Mouse (Mus musculus): ENCODE results near the gene Prr5. TPM values are rescaled to one million over a fixed set of nuclear protein-coding genes. Genes with fewer than 3 reads are reported as not detected.

Prr5 gene
- polyA plus RNA-seq, 1 experiment from 2014 or later = 12.6 TPM

- H3K4me1 ChIP-seq = peaks cover 56% of the 10 kb centered on the region
- no peaks in the 10 kb centered on the region for H3K9me3 ChIP-seq (replicated peaks)
- peaks cover 23% of the 10 kb centered on the region; the same call in 1 of the 2 replicates for H3K27me3 ChIP-seq (replicated peaks)
- H3K36me3 ChIP-seq = peaks cover 8% of the 10 kb centered on the region; the same call in 1 of the 2 replicates
- H3K27ac ChIP-seq = no peak overlapping the region
- H3K9ac ChIP-seq = no peak overlapping the region
- 70% methylated on average over 5 of the region's 5 CpGs for WGBS (ENCODE audit: insufficient replicate concordance)
- no peak for ATAC-seq
- peak overlapping the region; percentile 87 for H3K4me2 ChIP-seq
- H3K4me3 ChIP-seq = no peak overlapping the region
Observed at GRCm38 (mm10) chr15:84682821-84683220, 13.4 kb downstream of the Prr5 start.

- Histone ChIP-seq H3K27me3 (replicated peaks) (peaks cover 23% of the 10 kb centered on the region; the same call in 1 of the 2 replicates), H3K27ac (no peak overlapping the region), H3K9ac (no peak overlapping the region), H3K4me1 (peaks cover 52% of the 10 kb centered on the region), H3K4me3 (no peak overlapping the region), H3K9me3 (replicated peaks) (no peaks in the 10 kb centered on the region), H3K36me3 (peaks cover 19% of the 10 kb centered on the region), H3K4me2 (no peak overlapping the region)
- ATAC-seq = no peak
- WGBS (ENCODE audit: insufficient replicate concordance) = 49% methylated on average over 5 of the region's 5 CpGs
Observed at GRCm38 (mm10) chr15:84684520-84684919, 15.1 kb downstream of the Prr5 start.

DNA sequence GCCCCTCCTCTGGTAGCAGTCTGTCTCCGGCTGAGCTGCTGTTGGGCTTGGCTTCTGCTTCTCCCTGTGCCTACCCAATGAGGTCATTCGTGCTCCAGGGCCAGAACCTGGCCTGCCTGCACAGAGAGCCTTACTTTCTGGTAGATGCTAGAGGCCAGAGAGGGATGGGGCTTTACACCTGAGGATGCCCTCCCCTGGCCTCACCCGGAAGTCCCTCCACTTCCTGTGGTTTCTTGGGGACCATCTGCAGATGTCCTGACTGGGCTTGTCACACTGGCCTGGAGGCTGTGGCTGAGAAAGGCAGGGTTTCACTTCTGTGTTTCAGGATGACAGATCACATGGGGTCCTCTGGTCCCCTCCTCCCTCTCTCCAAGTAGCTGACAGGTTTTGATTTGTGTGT, 16.0 kb downstream of the Prr5 start:
- H3K27me3 ChIP-seq (replicated peaks) = peaks cover 23% of the 10 kb centered on the region; the same call in 1 of the 2 replicates
- WGBS (ENCODE audit: insufficient replicate concordance) = 16% methylated on average over 3 of the region's 3 CpGs
- no peak overlapping the region for H3K27ac ChIP-seq
- H3K9ac ChIP-seq = no peak overlapping the region
- peaks cover 28% of the 10 kb centered on the region for H3K36me3 ChIP-seq
- H3K4me1 ChIP-seq = peaks cover 51% of the 10 kb centered on the region
- no peak overlapping the region for H3K4me2 ChIP-seq
- ATAC-seq = no peak
- no peak overlapping the region for H3K4me3 ChIP-seq
- H3K9me3 ChIP-seq (replicated peaks) = no peaks in the 10 kb centered on the region

DNA sequence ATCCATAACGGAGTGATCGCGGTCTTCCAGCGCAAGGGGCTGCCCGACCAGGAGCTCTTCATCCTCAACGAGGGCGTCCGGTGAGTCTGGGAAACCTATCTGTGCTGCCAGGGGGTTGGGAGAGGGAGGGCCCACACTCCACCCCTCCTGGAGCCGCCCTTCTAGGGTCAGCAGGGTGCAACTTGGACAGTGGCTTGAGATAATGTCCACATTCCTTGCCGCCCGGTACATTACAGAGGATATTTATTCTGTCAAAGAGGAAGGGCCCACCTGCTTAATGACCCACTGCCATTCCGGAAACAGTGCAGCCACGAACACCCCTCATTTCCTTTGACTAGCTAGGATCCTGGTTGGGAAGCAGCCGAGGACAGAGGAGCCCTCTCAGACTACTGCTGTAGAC, 18.5 kb downstream of the Prr5 start:
- no peak overlapping the region for H3K4me3 ChIP-seq
- H3K27ac ChIP-seq = no peak overlapping the region
- 76% methylated on average over 14 of the region's 14 CpGs for WGBS (ENCODE audit: insufficient replicate concordance)
- ATAC-seq = no peak
- 0 out of 2 replicates have a peak, but pooled peaks cover 5% of the 10 kb centered on the region for H3K27me3 ChIP-seq (replicated peaks)
- no peaks in the 10 kb centered on the region for H3K9me3 ChIP-seq (replicated peaks)
- no peak overlapping the region for H3K9ac ChIP-seq
- no peak overlapping the region for H3K4me2 ChIP-seq
- H3K4me1 ChIP-seq = peaks cover 27% of the 10 kb centered on the region
- peaks cover 53% of the 10 kb centered on the region for H3K36me3 ChIP-seq

- no peak overlapping the region for H3K4me3 ChIP-seq
- WGBS (ENCODE audit: insufficient replicate concordance) = 83% methylated on average over 6 of the region's 6 CpGs
- H3K4me1 ChIP-seq = peaks cover 16% of the 10 kb centered on the region
- peaks cover 68% of the 10 kb centered on the region for H3K36me3 ChIP-seq
- no peaks in the 10 kb centered on the region for H3K9me3 ChIP-seq (replicated peaks)
- H3K4me2 ChIP-seq = no peak overlapping the region
- no peak overlapping the region for H3K9ac ChIP-seq
- ATAC-seq = no peak
- H3K27me3 ChIP-seq (replicated peaks) = no peaks in the 10 kb centered on the region
- H3K27ac ChIP-seq = no peak overlapping the region
Observed at GRCm38 (mm10) chr15:84689356-84689755, 19.9 kb downstream of the Prr5 start.

- H3K4me1 ChIP-seq = peaks cover 4% of the 10 kb centered on the region
Observed at GRCm38 (mm10) chr15:84691513-84691912, 22.1 kb downstream of the Prr5 start.

DNA sequence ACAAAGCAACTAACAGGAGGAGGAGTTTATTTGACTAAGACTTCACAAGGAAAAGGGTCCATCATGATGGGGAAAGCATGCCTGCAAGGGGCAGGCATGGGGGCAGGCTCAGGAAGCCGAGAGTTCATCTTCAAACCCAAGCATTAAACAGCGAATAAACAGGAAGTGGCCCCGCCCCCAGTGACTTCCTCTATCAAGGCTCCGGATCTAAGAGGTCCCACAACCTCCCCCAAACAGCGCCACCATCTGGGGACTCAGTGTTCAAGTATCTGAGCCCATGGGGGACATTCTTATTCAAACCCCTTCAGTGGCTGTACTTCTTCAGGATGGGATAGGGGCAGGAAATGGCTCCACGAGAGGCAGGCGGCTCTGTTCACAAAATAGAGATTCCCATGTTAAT, 23.2 kb downstream of the Prr5 start:
- WGBS (ENCODE audit: insufficient replicate concordance) = 72% methylated on average over 7 of the region's 7 CpGs
- Histone ChIP-seq H3K36me3 (peaks cover 76% of the 10 kb centered on the region), H3K27me3 (replicated peaks) (no peaks in the 10 kb centered on the region), H3K4me1 (no peaks in the 10 kb centered on the region), H3K4me3 (no peak overlapping the region), H3K9ac (no peak overlapping the region), H3K4me2 (no peak overlapping the region), H3K9me3 (replicated peaks) (no peaks in the 10 kb centered on the region), H3K27ac (no peak overlapping the region)
- ATAC-seq = no peak

More at GRCm38 (mm10) chr15:84691513-84691912, 22.1 kb downstream of the Prr5 start:
- Histone ChIP-seq H3K4me2 (no peak overlapping the region), H3K4me3 (no peak overlapping the region), H3K9me3 (replicated peaks) (no peaks in the 10 kb centered on the region), H3K36me3 (peaks cover 71% of the 10 kb centered on the region), H3K27ac (no peak overlapping the region), H3K27me3 (replicated peaks) (no peaks in the 10 kb centered on the region), H3K9ac (no peak overlapping the region)
- ATAC-seq = no peak
- 82% methylated on average over 6 of the region's 6 CpGs for WGBS (ENCODE audit: insufficient replicate concordance)

GRCm38 (mm10) chr15:84696021-84696420, 26.6 kb downstream of the Prr5 start:
- Histone ChIP-seq H3K27ac (no peak overlapping the region), H3K36me3 (peaks cover 59% of the 10 kb centered on the region), H3K4me3 (no peak overlapping the region), H3K9ac (no peak overlapping the region), H3K4me2 (no peak overlapping the region), H3K27me3 (replicated peaks) (no peaks in the 10 kb centered on the region), H3K4me1 (no peaks in the 10 kb centered on the region), H3K9me3 (replicated peaks) (no peaks in the 10 kb centered on the region)
- WGBS (ENCODE audit: insufficient replicate concordance) = 67% methylated on average over 4 of the region's 4 CpGs
- ATAC-seq = no peak

GRCm38 (mm10) chr15:84697611-84698011, 28.2 kb downstream of the Prr5 start:
- Histone ChIP-seq H3K36me3 (peaks cover 54% of the 10 kb centered on the region), H3K4me3 (no peak overlapping the region), H3K9ac (no peak overlapping the region), H3K27ac (no peak overlapping the region), H3K4me2 (no peak overlapping the region), H3K9me3 (replicated peaks) (no peaks in the 10 kb centered on the region), H3K4me1 (no peaks in the 10 kb centered on the region), H3K27me3 (replicated peaks) (no peaks in the 10 kb centered on the region)
- ATAC-seq = no peak
- 77% methylated on average over 11 of the region's 11 CpGs for WGBS (ENCODE audit: insufficient replicate concordance)

- Histone ChIP-seq H3K27me3 (replicated peaks) (no peaks in the 10 kb centered on the region), H3K4me3 (no peak overlapping the region), H3K36me3 (peaks cover 54% of the 10 kb centered on the region), H3K27ac (no peak overlapping the region), H3K4me1 (no peaks in the 10 kb centered on the region), H3K4me2 (no peak overlapping the region), H3K9me3 (replicated peaks) (no peaks in the 10 kb centered on the region), H3K9ac (no peak overlapping the region)
- 64% methylated on average over 2 of the region's 2 CpGs for WGBS (ENCODE audit: insufficient replicate concordance)
- ATAC-seq = no peak
Observed at GRCm38 (mm10) chr15:84698189-84698588, 28.8 kb downstream of the Prr5 start.

DNA sequence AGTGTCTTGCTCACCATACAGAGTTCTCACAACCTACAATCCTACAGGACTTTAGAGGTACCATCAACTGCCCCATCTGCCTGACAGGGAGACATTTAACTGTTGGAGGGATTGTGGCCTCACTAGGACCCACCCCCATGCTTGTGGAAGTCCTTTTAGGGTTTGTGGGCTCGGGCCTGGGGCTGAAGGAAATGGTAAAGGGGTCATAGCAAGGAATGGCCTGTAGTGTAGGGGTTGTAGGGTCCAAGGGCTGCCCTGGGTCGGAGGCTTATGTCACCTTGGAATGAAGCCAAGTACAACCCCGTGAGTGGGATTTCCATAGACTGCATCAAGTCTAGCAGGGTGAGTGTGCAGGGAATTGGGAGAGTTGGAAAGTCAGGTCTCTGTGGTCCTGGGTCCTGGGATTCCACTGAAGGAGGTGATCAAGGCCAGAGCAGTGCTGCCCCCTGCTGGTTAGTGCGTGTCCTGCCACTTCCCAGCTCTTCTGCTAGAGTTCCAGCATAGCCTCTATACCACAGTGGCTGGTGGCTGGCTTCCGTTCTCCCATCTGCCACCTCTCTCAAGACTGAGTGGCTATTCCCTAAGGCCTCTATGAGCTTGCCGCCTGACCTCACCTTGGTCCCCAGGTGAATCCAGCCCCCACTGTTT, 30.9 kb downstream of the Prr5 start:
- 0 out of 2 replicates have a peak, but pooled peaks have one; percentile 9 for ATAC-seq
- WGBS (ENCODE audit: insufficient replicate concordance) = 40% methylated on average over 6 of the region's 6 CpGs
- H3K27me3 ChIP-seq (replicated peaks) = no peaks in the 10 kb centered on the region
- H3K4me3 ChIP-seq = no peak overlapping the region
- no peak overlapping the region for H3K9ac ChIP-seq
- H3K4me2 ChIP-seq = no peak overlapping the region
- no peak overlapping the region for H3K27ac ChIP-seq
- no peaks in the 10 kb centered on the region for H3K4me1 ChIP-seq
- peaks cover 41% of the 10 kb centered on the region for H3K36me3 ChIP-seq
- H3K9me3 ChIP-seq (replicated peaks) = no peaks in the 10 kb centered on the region

GRCm38 (mm10) chr15:84701947-84702346, 32.5 kb downstream of the Prr5 start:
- Histone ChIP-seq H3K9me3 (replicated peaks) (no peaks in the 10 kb centered on the region), H3K9ac (no peak overlapping the region), H3K27ac (no peak overlapping the region), H3K4me2 (no peak overlapping the region), H3K27me3 (replicated peaks) (no peaks in the 10 kb centered on the region), H3K4me3 (no peak overlapping the region), H3K36me3 (peaks cover 36% of the 10 kb centered on the region), H3K4me1 (no peaks in the 10 kb centered on the region)
- ATAC-seq = no peak
- 36% methylated on average over 4 of the region's 4 CpGs for WGBS (ENCODE audit: insufficient replicate concordance)
